ENCODE assay signal across 8 mouse cellular contexts in genomic region chr6:125363451-125364242, GRCm38 (mm10). TPM values are rescaled to one million over a fixed set of nuclear protein-coding genes. Genes with fewer than 3 reads are reported as not detected.
A peak's percentile ranks its signal among the peaks of the same experiment; 100 is the strongest.
DNase-seq lines count a peak whose midpoint lies in the region; ATAC-seq and TF ChIP-seq lines count a peak whose summit lies in the region.

No protein-coding gene starts in this region.

- no peak for DNase-seq in layer of hippocampus, adult 2 months (ENCODE audit: low spot score in 2 of 2)
- DNase-seq in layer of hippocampus, adult 9-11 months, result no peak
- DNase-seq in forebrain, postnatal 0 days, result no peak
- peak; percentile 66 to 76 for DNase-seq in kidney, postnatal 25 days
- no peak for DNase-seq in right cerebral cortex, postnatal 4 days
- DNase-seq in spleen, postnatal 14 days (ENCODE audit: low spot score in 2 of 2), result no peak
- no peak for DNase-seq in gastrocnemius, postnatal 4 days (ENCODE audit: low spot score in 2 of 2)

- H3K4me2 ChIP-seq in forebrain, postnatal 0 days (ENCODE audit: low read depth), result peak overlapping the region; percentile 30
- H3K4me2 ChIP-seq in neural tube, embryonic 15.5 days, result peak overlapping the region; percentile 41

- no peaks in the 10 kb centered on the region for H3K9me3 ChIP-seq in forebrain, postnatal 0 days (ENCODE audit: low read length)
- no peaks in the 10 kb centered on the region for H3K9me3 ChIP-seq in neural tube, embryonic 15.5 days (replicated peaks)

- no peaks in the 10 kb centered on the region; the same call in 1 of the 2 replicates for H3K4me1 ChIP-seq in forebrain, postnatal 0 days (ENCODE audit: insufficient read depth)
- H3K4me1 ChIP-seq in neural tube, embryonic 15.5 days, result peaks cover 27% of the 10 kb centered on the region

- ATAC-seq in forebrain, postnatal 0 days, result peak; percentile 32; the same call in 1 of the 2 replicates
- ATAC-seq in neural tube, embryonic 15.5 days (ENCODE audit: low FRiP score), result no peak

- H3K36me3 ChIP-seq in forebrain, postnatal 0 days (ENCODE audit: insufficient read depth), result no peaks in the 10 kb centered on the region
- H3K36me3 ChIP-seq in neural tube, embryonic 15.5 days, result no peaks in the 10 kb centered on the region

- H3K4me3 ChIP-seq in layer of hippocampus, adult 2 months, result no peak overlapping the region
- H3K4me3 ChIP-seq in forebrain, postnatal 0 days (ENCODE audit: low read depth, low read length), result no peak overlapping the region
- H3K4me3 ChIP-seq in neural tube, embryonic 15.5 days (replicated peaks), result peak overlapping the region; percentile 7; the same call in 1 of the 2 replicates

- H3K27me3 ChIP-seq in forebrain, postnatal 0 days (ENCODE audit: insufficient read depth, low read length), result peaks cover 19% of the 10 kb centered on the region
- H3K27me3 ChIP-seq in neural tube, embryonic 15.5 days (replicated peaks), result peaks cover 42% of the 10 kb centered on the region

- TF ChIP-seq CTCF in layer of hippocampus, adult 2 months (conservative IDR thresholded peaks at IDR 0.05), result peak; percentile 42
- TF ChIP-seq CTCF in forebrain, postnatal 0 days (IDR thresholded peaks at IDR 0.05; ENCODE audit: low read depth), result no peak

- no peak overlapping the region for H3K9ac ChIP-seq in forebrain, postnatal 0 days
- no peak overlapping the region for H3K9ac ChIP-seq in neural tube, embryonic 15.5 days (replicated peaks)

- WGBS in forebrain, postnatal 0 days, result 12% methylated on average over 23 of the region's 23 CpGs
- WGBS in neural tube, embryonic 15.5 days, result 9% methylated on average over 23 of the region's 23 CpGs

- no peak overlapping the region for H3K27ac ChIP-seq in layer of hippocampus, adult 2 months
- H3K27ac ChIP-seq in forebrain, postnatal 0 days (ENCODE audit: low read depth, low read length), result no peak overlapping the region
- no peak overlapping the region for H3K27ac ChIP-seq in neural tube, embryonic 15.5 days (replicated peaks)

RNA-seq across cellular contexts. Expression of gene Tnfrsf1a, which starts 14.5 kb away (rescaled TPM):
- total RNA-seq in layer of hippocampus, adult 2 months (2021), result 10 to 100 TPM; 12.0 to 12.1 TPM
- total RNA-seq in forebrain, postnatal 0 days (2014; rRNA removed), result 6.8 and 12.1 TPM in 2 replicates
- polyA plus RNA-seq in forebrain, postnatal 0 days (2015; fragmentation: Nextera tagmentation; extraction: Ambion mirVana), result 13.2 and 13.6 TPM in 2 replicates
- polyA plus RNA-seq in neural tube, embryonic 15.5 days (2015; fragmentation: Nextera tagmentation; extraction: Ambion mirVana), result 13.6 and 28.4 TPM in 2 replicates
- 10 to 100 TPM; 59.8 to 60.1 TPM for total RNA-seq in gastrocnemius, postnatal 4 days (2021)

RNA-seq across cellular contexts. Expression of gene Plekhg6, which starts 16.9 kb away (rescaled TPM):
- under 1 TPM in 1 of 2 experiments, not detected in 1; 0.17 TPM for total RNA-seq in layer of hippocampus, adult 2 months (2021)
- 0.15 and 1.00 TPM in 2 replicates for total RNA-seq in forebrain, postnatal 0 days (2014; rRNA removed)
- 0.16 TPM in 2 replicates for polyA plus RNA-seq in forebrain, postnatal 0 days (2015; fragmentation: Nextera tagmentation; extraction: Ambion mirVana)
- 0.23 and 0.70 TPM in 2 replicates for polyA plus RNA-seq in neural tube, embryonic 15.5 days (2015; fragmentation: Nextera tagmentation; extraction: Ambion mirVana)
- under 1 TPM; 0.07 to 0.08 TPM for total RNA-seq in gastrocnemius, postnatal 4 days (2021)

RNA-seq across cellular contexts. Expression of gene Scnn1a, which starts 43.2 kb away (rescaled TPM):
- 1 to 10 TPM; 4.3 to 5.2 TPM for total RNA-seq in layer of hippocampus, adult 2 months (2021)
- 0.67 and 1.2 TPM in 2 replicates for total RNA-seq in forebrain, postnatal 0 days (2014; rRNA removed)
- polyA plus RNA-seq in forebrain, postnatal 0 days (2015; fragmentation: Nextera tagmentation; extraction: Ambion mirVana), result 1.0 and 1.5 TPM in 2 replicates
- polyA plus RNA-seq in neural tube, embryonic 15.5 days (2015; fragmentation: Nextera tagmentation; extraction: Ambion mirVana), result 0.44 and 2.6 TPM in 2 replicates
- under 1 TPM; 0.39 to 0.86 TPM for total RNA-seq in gastrocnemius, postnatal 4 days (2021)

RNA-seq across cellular contexts. Expression of gene Ltbr, which starts 50.0 kb away (rescaled TPM):
- 1 to 10 TPM; 6.6 to 9.8 TPM for total RNA-seq in layer of hippocampus, adult 2 months (2021)
- total RNA-seq in forebrain, postnatal 0 days (2014; rRNA removed), result 14.9 and 19.9 TPM in 2 replicates
- 11.4 and 14.8 TPM in 2 replicates for polyA plus RNA-seq in forebrain, postnatal 0 days (2015; fragmentation: Nextera tagmentation; extraction: Ambion mirVana)
- polyA plus RNA-seq in neural tube, embryonic 15.5 days (2015; fragmentation: Nextera tagmentation; extraction: Ambion mirVana), result 19.5 and 28.1 TPM in 2 replicates
- total RNA-seq in gastrocnemius, postnatal 4 days (2021), result 10 to 100 TPM; 43.8 to 48.0 TPM

Comparison
In these comparisons a context has a peak if more than half of its experiments do, and no peak if none do; other contexts are left out.
1. DNase-seq: peak in kidney, postnatal 25 days (2 of 2); none in layer of hippocampus, adult 2 months (0 of 2), layer of hippocampus, adult 9-11 months (single experiment), forebrain, postnatal 0 days (single experiment), right cerebral cortex, postnatal 4 days (single experiment), spleen, postnatal 14 days (0 of 2) and gastrocnemius, postnatal 4 days (0 of 2).